Mouse (Mus musculus): ENCODE results near the gene Sec1.
A peak's percentile ranks its signal among the peaks of the same experiment; 100 is the strongest.

The Sec1 gene

GRCm38 (mm10) chr7:45693921-45694591, at the start of gene Sec1:
Gene Sec1, minus strand, starts transcription at chr7:45694402.
- DNase-seq = no peak

- no peak for DNase-seq
Observed at GRCm38 (mm10) chr7:45742338-45742737, 48.1 kb upstream of the Sec1 start.

DNA sequence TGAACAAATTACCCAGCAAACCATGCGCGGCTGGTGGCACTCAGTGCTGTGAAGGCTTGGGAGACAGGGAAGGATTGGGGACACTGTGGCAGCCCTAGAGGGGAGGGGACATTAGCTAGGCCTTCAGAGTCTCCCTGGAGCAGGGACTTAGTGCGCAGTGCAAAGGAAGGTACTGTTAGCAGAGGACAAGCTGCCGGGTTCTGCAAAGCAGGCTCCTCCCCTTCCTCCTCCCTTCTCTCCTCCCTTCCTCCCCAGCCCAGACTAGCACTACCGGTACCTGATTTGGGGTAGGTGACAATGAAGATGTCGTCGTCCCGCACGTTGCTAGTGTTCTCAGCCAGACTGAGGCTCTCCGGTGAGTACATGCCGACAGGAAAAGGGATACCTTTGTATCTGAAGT, 47.6 kb upstream of the Sec1 start:
- no peak for DNase-seq

GRCm38 (mm10) chr7:45741308-45741707, 47.1 kb upstream of the Sec1 start:
- DNase-seq = no peak

GRCm38 (mm10) chr7:45739820-45740219, 45.6 kb upstream of the Sec1 start:
- no peak for DNase-seq

- peak; percentile 89 for DNase-seq
Observed at GRCm38 (mm10) chr7:45739162-45739763, 45.1 kb upstream of the Sec1 start.

DNA sequence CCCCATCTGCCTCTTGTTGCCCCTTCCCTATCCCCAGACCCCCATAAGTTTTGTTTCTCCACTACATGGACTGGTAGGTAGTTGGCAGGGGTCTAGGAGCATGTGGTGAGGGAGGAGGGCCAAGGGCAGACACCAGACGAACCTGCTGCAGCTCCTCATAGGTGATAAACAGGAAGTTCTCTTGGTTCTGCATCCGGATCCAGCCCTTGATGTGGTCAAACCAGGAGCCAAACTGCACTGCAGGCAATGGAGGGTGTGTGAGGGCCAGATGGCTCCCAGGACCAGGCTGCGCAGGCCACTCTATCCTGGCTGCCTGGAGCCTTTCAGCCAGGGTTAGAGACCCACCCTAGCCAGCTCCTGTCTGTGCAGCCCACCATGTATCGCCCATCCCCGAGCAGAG, 39.3 kb upstream of the Sec1 start:
- no peak for DNase-seq

GRCm38 (mm10) chr7:45730727-45731431, 36.7 kb upstream of the Sec1 start:
- peak; percentile 68 for DNase-seq

DNA sequence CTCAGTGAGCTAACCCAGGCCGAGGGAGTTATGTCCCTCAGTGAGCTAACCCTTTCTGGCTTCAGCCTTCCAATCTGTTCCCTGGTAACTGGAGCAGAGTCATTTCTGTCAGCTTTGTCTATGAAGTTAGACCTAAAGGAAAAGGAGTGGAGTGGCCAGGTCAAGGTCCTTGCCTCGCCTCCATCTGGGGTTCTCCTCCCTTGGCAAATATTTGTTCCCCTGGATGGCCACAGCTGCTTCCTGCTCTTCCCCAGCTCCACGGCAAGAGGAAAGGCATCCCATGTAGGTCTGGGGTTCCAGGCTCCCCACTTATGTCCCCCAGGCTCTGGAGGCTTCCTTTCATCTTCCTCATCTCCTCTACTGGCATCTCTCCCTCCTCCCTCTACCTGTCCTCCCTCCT, 33.4 kb upstream of the Sec1 start:
- no peak for DNase-seq

DNA sequence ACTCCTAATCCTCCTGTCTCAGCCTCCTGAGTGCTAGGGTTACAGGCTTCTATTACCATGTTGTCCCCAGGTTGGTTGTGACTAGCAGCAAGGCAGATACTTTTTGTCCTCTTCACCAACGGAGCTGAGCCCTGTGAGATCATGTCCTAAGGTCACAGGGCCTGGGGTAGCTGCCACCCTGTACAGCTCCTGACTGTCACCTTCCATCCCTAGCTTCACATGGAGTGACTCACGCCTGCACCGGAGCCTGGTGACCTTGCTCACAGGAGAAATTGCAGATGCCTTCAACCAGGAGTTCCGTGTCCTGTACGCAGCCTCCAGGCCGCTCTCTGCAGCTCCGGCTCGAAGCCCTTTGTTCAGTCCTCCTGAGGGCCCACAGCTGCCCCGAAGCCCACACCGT, 32.2 kb upstream of the Sec1 start:
- no peak for DNase-seq

- DNase-seq = no peak
Observed at GRCm38 (mm10) chr7:45725713-45726112, 31.5 kb upstream of the Sec1 start, which contains the start of gene Spaca4. Gene Spaca4, minus strand, starts transcription at chr7:45725813.

- no peak for DNase-seq
Observed at GRCm38 (mm10) chr7:45725151-45725550, 30.9 kb upstream of the Sec1 start.

DNA sequence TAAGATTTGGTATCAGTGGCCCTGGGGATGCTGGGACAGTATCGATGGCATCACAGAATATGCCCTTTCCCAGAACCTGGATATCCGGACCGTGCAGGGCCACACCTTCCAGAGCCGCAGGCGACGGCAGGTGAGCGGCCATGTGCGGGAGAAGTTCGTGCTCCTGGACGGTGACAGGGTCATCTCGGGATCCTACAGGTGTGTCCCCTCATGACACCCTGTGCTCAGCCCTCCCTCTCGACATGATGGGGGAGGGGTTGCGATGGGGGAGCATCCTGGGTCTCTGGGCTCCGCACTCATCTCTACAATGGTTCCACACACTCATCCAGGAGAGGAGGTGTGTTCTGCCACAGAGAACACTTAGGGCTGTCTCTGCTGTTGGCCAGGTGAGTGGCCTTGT, 29.6 kb upstream of the Sec1 start:
- DNase-seq = no peak

GRCm38 (mm10) chr7:45723301-45723700, 29.1 kb upstream of the Sec1 start:
- no peak for DNase-seq

- DNase-seq = no peak
Observed at GRCm38 (mm10) chr7:45722348-45722713, 28.1 kb upstream of the Sec1 start.

DNA sequence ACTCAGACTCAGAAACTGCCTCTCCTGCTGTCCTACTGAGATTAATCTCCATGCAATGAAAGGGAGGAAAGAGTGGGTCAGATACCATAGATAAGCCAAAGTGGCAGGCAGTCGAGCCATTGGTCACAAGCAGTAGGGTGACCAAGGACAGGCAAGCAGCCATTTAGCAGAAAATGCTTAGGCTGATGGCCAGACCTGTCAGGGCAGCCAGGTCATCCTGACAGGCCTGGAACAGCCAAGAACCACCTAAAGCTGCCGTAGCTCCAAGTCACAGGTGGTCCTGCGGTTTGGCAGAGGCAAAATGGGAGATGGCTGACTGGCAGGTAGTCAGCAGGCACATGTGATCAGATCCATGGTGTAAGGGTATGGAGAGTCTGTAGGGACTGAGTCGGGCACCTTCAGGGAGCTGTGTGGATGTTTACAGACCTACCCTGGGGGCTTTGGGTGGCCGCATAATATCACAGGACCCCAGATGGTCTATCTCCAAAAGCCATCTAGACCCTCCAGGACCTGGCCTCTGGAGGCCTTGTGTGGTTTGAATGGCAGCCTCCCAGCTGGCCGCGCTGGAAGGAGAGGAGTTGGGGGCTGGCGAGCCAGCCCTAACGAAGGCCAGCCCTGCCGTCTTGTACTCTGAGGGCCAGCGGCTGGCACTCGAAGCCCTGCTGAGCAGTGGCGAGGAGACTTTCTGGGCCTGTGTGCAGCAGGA, 27.6 kb upstream of the Sec1 start:
- DNase-seq = no peak

- DNase-seq = no peak
Observed at GRCm38 (mm10) chr7:45721234-45721571, 27.0 kb upstream of the Sec1 start.

DNA sequence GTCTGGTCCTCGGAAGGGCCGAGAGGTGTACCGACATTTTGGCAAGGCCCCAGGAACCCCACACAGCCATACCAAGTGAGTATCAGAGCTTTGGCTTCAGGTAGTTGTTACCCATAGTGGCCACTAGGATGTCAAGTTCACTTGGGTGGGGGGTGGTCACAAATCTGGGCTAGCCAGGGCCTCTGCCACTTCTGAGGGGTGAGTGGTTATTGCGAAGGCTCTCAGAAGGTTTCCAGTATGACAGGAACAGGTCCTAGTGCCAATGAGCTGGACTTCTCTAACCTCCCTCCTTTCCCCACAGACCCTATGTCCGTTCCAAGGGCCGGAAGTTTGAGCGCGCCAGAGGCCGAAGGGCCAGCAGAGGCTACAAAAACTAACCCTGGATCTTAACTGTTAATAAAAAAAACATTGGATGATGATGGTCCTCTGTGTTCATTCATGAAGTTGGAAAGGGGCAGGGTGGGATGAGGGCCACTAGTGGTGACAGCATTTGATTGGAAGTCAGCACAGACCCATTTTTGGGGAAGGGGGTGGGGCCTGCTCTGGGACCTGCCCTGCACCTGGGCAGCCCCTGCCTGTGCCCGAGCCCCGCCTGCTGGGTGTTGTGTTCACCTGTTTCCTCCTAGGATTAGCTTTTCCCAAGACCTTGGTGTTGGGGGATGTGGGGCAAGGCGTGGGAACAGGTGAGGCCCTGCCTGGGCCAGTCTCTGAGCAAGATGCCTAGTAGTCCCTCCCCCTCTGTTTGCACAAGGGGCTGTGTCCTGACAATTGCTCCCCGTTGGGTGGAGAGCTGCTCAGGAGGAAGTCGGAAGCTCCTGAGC, 26.4 kb upstream of the Sec1 start, which contains the start of gene Fam83e:
Fam83e (plus strand) TSS at position 800 of the 821 bp plus-strand sequence.
- no peak for DNase-seq

DNA sequence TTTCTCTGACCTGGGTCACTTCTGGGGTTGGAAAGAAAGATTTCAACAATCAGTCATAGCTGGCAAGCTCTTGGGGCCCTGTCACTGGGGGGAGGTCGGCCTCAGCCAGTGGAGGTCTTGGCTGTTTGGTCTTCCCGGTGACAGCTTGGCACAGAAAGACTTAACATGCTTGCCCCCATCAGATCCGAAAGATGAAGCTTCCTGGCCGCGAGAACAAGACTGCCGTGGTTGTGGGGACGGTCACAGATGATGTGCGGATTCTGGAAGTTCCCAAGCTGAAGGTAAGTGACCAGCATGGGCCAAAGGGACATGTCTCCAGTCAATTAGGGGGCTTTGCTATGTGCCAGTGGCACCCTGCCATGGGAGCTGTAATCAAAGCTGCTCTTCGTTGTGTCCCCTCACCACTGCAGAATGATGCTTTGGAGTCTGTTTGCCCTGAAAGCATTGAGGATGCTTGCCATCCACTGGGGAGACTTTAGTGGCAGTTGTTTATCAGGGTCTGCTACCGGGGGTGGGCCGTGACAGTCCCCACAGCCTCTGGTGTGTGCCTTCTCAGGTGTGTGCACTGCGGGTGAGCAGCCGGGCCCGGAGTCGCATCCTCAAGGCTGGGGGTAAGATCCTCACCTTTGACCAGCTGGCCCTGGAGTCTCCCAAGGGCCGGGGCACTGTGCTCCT, 25.7 kb upstream of the Sec1 start:
- DNase-seq = no peak

DNA sequence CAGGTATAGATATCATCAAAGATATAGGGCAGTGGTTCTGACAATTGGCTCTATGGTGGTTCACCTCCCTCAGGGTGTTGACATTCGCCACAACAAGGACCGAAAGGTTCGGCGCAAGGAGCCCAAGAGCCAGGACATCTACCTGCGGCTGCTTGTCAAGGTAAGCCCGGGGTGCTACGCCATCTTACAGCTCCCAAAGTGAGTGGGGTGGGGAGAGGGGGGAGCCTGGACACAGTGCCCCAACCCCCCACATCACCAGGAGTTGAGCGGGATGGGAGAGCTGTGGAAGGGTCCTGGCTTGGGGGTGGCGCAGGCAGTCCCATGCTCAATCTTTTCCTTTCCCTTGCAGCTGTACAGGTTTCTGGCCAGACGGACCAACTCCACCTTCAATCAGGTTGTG, 25.0 kb upstream of the Sec1 start:
- no peak for DNase-seq

GRCm38 (mm10) chr7:45718331-45718730, 24.1 kb upstream of the Sec1 start:
- no peak for DNase-seq

GRCm38 (mm10) chr7:45717918-45718297, 23.7 kb upstream of the Sec1 start, which contains the start of gene Sphk2:
Gene Sphk2, minus strand, starts transcription at chr7:45718002.
- peak; percentile 99 for DNase-seq
